Mouse (Mus musculus) neutrophil, adult 59 days (primary cell): ENCODE results near the gene Gm10065. TPM values are rescaled to one million over a fixed set of nuclear protein-coding genes. Genes with fewer than 3 reads are reported as not detected.

Experiments
- total RNA-seq, 2 experiments: library from RNA; stranded (reverse); gene quantifications; 1 replicate in 1 of 2; 2 replicates in 1 of 2; pipeline ENCODE4 v1.2.4; 2023

The Gm10065 gene
- total RNA-seq: not detected

DNA sequence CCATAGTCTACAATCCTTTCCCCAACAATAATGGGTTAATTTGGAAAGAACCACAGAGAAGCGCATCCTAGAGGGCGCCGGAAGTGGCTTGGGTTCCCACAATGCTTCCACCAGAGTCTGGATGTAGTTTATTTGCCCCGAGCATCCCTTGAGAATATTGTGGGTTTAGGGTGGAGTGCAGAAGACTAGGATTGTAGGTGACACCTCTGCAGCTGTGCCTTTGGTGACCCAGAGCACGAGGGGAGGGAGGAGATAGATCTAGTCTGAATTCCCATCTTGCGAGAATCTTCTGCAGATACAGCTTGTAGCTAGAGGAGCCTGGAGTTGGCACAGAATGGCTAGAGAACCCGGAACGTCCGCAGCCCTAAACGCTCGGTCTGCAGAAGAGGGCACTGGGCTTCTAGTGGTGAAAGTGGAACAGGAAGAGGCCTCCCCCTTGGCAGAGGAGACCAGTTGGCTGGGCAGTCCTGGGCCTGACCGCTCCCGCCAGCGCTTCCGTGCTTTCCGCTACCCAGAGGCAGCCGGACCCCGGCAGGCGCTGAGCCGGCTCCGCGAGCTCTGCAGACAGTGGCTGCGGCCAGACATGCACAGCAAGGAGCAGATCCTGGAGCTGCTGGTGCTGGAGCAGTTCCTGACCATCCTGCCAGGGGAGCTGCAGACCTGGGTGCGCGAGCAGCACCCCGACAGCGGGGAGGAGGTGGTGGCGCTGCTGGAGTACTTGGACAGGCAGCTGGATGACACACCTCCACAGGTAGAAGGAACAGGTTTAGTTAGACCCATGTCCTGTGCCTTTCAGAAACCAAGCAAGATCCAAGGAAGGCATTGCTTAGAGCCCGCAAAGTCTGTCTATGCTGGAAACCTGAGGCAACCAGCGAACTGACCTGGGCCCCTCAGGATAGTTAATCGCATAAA is at the start of gene Gm10065, which contains the start of gene Zkscan4:
TSS of gene Gm10065 (minus strand) at position 683 of the 912 bp plus-strand sequence.
TSS of gene Zkscan4 (plus strand) at position 149 of the 912 bp plus-strand sequence.

DNA sequence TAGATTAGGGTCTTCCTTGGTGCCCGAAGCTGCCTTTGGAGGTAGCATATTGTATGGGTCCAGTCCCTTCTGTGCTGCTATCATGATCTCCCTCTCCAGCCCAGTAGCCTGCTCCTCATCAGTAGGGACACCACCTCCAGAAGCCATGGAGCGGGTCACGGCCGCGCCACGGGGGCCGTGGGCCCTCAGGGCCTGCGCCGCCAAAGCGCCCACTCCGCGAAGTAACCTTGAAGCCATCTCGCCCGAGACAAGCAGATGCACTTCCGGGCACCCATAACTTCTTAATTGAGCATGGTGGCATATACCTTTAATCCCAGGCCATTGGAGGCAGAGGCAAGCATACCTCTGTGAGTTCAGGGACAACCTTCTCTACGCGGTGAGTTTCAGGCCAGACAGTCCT is 21.9 kb upstream of the Gm10065 start, which contains the start of gene Gm11273:
TSS of gene Gm11273 (minus strand) at position 237 of the 400 bp plus-strand sequence.

DNA sequence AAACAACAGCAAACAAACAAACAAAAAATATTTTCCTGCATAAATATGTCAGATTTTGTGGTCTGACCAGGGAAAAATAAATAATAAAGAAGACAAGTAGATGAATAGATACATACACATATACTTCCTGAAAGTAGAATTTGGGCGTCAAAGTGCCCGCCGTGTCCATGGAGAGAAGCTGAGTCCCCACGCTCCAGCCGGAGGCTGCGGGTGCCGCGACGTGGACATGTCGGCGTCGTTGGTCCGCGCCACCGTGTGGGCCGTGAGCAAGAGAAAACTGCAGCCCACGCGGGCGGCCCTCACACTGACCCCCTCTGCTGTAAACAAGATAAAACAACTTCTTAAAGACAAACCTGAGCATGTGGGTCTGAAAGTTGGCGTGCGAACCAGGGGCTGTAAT is 15.8 kb upstream of the Gm10065 start, which contains the start of gene AK157302:
TSS of gene AK157302 (plus strand) at position 144 of the 400 bp plus-strand sequence.

DNA sequence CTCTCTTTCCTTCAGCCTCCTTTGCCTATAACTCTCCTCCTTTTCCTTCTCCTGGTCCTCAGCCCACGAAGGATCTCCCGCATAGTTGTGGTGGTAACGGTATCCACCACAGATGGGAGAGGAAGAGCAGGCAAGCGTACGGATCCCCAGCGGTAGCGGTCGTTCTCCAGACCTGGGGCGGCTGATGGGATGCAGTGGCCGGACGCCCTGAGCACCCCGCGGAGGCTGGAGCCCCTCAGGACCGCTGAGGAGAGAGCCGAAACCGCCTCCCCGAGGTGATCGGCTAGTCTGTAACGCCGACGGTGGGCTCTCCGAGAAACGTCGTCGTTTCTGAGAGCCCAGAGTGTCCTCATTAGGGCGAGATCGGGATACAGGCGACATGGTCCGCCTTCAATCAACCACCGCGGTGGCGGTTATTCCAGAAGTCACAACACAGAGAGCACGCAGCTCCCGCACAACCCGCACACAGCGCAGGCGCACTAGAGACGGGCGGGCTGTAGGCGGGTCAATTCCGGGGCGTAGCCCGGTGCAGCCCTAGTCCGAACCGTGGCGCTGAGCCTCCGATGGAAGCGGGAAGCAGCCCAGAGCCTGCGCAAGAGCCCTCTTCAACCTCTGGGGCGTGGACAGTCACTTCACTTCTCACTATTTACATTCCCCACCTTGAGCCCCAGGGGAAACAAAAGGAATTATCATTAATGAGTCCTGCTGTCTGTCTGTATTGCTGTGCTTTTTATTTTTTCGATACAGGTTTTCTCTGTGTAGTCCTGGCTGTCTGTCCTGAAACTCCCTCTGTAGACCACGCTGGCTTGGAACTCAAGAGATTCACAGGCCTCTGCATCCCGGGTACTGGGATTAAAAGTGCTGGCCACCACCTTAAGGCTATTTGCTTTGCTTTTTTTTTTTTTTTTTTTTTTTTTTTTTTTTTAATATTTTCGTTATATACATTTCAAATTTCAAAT is 10.9 kb downstream of the Gm10065 start, which contains the start of gene Nkapl:
TSS of gene Nkapl (minus strand) at position 449 of the 959 bp plus-strand sequence.

DNA sequence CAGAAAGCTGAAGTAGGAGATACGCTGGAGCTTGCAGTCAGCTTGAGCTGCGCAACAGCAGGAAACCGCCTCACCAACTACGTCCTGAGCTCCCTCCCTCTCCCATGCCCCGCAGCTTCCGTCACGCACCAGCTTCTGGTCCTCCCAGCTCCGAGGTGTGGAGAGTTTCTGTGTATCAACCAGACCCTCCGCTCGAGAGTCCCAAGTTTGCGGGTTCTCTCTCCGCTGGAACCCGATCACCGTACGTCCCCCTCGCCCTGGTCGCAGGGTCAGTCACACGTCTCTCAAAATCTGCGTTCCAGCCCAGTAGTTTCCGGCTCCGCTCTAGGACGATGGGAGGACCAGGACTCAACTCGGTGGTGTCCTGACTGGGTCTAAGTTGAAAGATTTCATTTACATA is 25.8 kb downstream of the Gm10065 start, which contains the start of gene Zscan26:
TSS of gene Zscan26 (minus strand) at position 282 of the 400 bp plus-strand sequence.

DNA sequence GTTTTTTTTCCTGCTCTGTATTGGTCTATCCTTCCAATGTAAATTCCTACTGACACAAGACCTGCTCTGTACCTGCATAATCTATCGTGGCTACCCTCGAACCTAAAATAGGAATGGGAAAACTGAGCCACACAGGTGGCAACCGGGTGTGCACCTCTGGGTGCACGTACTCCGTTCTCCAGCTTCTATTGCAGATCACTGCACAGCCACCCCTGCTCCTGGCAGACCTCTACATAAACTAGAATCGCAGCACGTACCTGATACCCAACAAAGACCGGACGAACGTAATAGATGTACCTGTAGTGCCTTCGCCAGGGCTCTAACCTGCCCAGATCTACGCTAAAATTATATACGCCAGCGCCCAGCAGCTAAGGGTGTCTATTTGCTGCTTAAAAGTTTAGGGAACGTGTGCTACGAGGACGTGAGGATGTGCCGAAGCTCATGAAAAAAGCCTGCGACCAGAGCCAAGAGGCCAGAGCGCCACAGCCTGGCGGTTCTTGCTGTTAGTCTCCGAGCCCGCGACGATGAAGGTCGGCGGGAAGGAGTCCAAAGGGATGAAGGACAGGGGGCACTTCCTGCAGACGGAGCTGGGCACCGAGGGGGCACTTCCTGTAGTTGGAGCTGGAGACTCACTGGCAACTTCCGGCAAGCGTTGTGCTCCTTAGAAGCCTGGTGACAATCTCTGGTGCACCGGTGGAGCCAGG is 38.6 kb downstream of the Gm10065 start, which contains the start of gene Pgbd1:
TSS of gene Pgbd1 (minus strand) at position 556 of the 704 bp plus-strand sequence.

Other genes with a start within 250 kb of the Gm10065 start
- not detected for gene Gpx5, start 186.7 kb downstream of the Gm10065 start, total RNA-seq
- not detected for gene Gpx6, start 167.3 kb downstream of the Gm10065 start, total RNA-seq
- not detected for gene Olfr1367, start 132.5 kb downstream of the Gm10065 start, total RNA-seq
- gene Zscan12, start 116.6 kb downstream of the Gm10065 start, total RNA-seq: 1 to 10 TPM; 1.7 to 2.1 TPM
- gene Zkscan3, start 76.7 kb downstream of the Gm10065 start, total RNA-seq: 10 to 100 TPM; 22.3 to 26.6 TPM
- not detected for gene Pgbd1, start 38.4 kb downstream of the Gm10065 start, total RNA-seq
- 10 to 100 TPM in 1 of 2 experiments, 1 to 10 TPM in 1; 7.5 to 11.7 TPM for gene Zscan26, start 25.7 kb downstream of the Gm10065 start, total RNA-seq
- under 1 TPM; 0.24 to 0.26 TPM for gene Nkapl, start 10.9 kb downstream of the Gm10065 start, total RNA-seq
- under 1 TPM; 0.20 TPM for gene Zkscan4, start 534 bp downstream of the Gm10065 start, total RNA-seq
- gene AK157302, start 15.8 kb upstream of the Gm10065 start, total RNA-seq: 1 to 10 TPM; 2.7 to 3.4 TPM
- gene Gm11273, start 22.0 kb upstream of the Gm10065 start, total RNA-seq: 10 to 100 TPM; 18.9 to 19.1 TPM
- 1 to 10 TPM; 3.8 to 3.9 TPM for gene Zkscan8, start 51.7 kb upstream of the Gm10065 start, total RNA-seq
- gene Olfr1366, start 63.4 kb upstream of the Gm10065 start, total RNA-seq: not detected
- not detected for gene Olfr1535, start 80.5 kb upstream of the Gm10065 start, total RNA-seq
- not detected for gene Olfr1364, start 102.3 kb upstream of the Gm10065 start, total RNA-seq
- not detected for gene Olfr1362, start 134.6 kb upstream of the Gm10065 start, total RNA-seq
- gene Olfr11, start 163.1 kb upstream of the Gm10065 start, total RNA-seq: not detected
- not detected for gene Olfr1361, start 183.9 kb upstream of the Gm10065 start, total RNA-seq
- not detected for gene Olfr1360, start 198.0 kb upstream of the Gm10065 start, total RNA-seq
- not detected for gene Olfr1359, start 218.7 kb upstream of the Gm10065 start, total RNA-seq
- gene Hist1h2bl, start 236.7 kb upstream of the Gm10065 start, total RNA-seq: 1,000 to 10,000 TPM; 1,007 to 1,037 TPM
- gene Hist1h2ai, start 237.0 kb upstream of the Gm10065 start, total RNA-seq: 100 to 1,000 TPM; 322 to 368 TPM
- 1,000 to 10,000 TPM; 1,636 to 1,682 TPM for gene Hist1h3h, start 238.2 kb upstream of the Gm10065 start, total RNA-seq
- gene Hist1h2bm, start 242.6 kb upstream of the Gm10065 start, total RNA-seq: 100 to 1,000 TPM; 245 to 302 TPM